Mouse (Mus musculus) hindbrain, embryonic 16.5 days (tissue): ENCODE results near the gene Kmt5c. TPM values are rescaled to one million over a fixed set of nuclear protein-coding genes. Genes with fewer than 3 reads are reported as not detected.

Experiments used
- ATAC-seq: fragments of 200-750 bp; cut with Nextera tagmentation; 2 replicates; pipeline ENCODE4 v1.8.0; 2017; ENCODE audit warnings: moderate TSS enrichment, moderate library complexity
- H3K27ac ChIP-seq: fragments of 300-500 bp; sonication (generic); 2 replicates; pipeline ENCODE4 v1.5.1; 2014; ENCODE audit warnings: low read depth, mild to moderate bottlenecking, control low read depth, low read length, moderate library complexity
- H3K27me3 ChIP-seq: fragments of 300-500 bp; sonication (generic); replicated peaks from 2 replicates; pipeline ENCODE4 v1.6.1; 2014; ENCODE audit warnings: low read length; ENCODE audit not compliant: control insufficient read depth, insufficient read depth
- H3K36me3 ChIP-seq: fragments of 300-500 bp; sonication (generic); 2 replicates; pipeline ENCODE4 v1.6.1; 2014; ENCODE audit warnings: mild to moderate bottlenecking, low read length, moderate library complexity, mixed read lengths; ENCODE audit not compliant: control insufficient read depth, insufficient read depth
- H3K4me1 ChIP-seq: fragments of 300-500 bp; sonication (generic); 2 replicates; pipeline ENCODE4 v1.6.1; 2014; ENCODE audit warnings: low read depth, low read length; ENCODE audit not compliant: control insufficient read depth, insufficient read depth
- H3K4me2 ChIP-seq: fragments of 300-500 bp; sonication (generic); 2 replicates; pipeline ENCODE4 v1.6.1; 2014; ENCODE audit warnings: mild to moderate bottlenecking, low read length, control low read depth, moderate library complexity
- H3K4me3 ChIP-seq: fragments of 300-500 bp; sonication (generic); 2 replicates; pipeline ENCODE4 v1.5.1; 2014; ENCODE audit warnings: mild to moderate bottlenecking, low read length, control low read depth, moderate library complexity
- H3K9ac ChIP-seq: fragments of 300-500 bp; sonication (generic); 2 replicates; pipeline ENCODE4 v1.6.1; 2014; ENCODE audit warnings: low read depth, mild to moderate bottlenecking, control low read depth, low read length, moderate library complexity
- H3K9me3 ChIP-seq: fragments of 300-500 bp; sonication (generic); 2 replicates; pipeline ENCODE4 v1.6.1; 2014; ENCODE audit warnings: mild to moderate bottlenecking, low read length, moderate library complexity; ENCODE audit not compliant: control insufficient read depth
- whole genome bisulfite sequencing: fragments of 180-500 bp; shearing (Covaris S2); extraction: QIAGEN DNeasy Blood & Tissue Kit; methylation state at CpG from one replicate; pipeline ENCODE4 v1.1.7; 2014; 5-methylcytosine and 5-hydroxymethylcytosine counted together
- polyA plus RNA-seq: library from polyadenylated mRNA; unstranded; fragments of >200 nt; fragmentation: Nextera tagmentation; extraction: Ambion mirVana; gene quantifications from 2 replicates; pipeline ENCODE4 v1.2.1, GENCODE M21; 2015

The Kmt5c gene
- polyA plus RNA-seq, 1 experiment from 2014 or later: 47.4 TPM

GRCm38 (mm10) chr7:4719276-4719675, 20.6 kb upstream of the Kmt5c start:
- Histone ChIP-seq H3K27me3 (no peaks in the 10 kb centered on the region), H3K4me1 (no peaks in the 10 kb centered on the region)

GRCm38 (mm10) chr7:4723508-4723907, 16.4 kb upstream of the Kmt5c start:
- WGBS: 35% methylated on average over 12 of the region's 12 CpGs
- no peak overlapping the region for H3K27ac ChIP-seq
- peak overlapping the region; percentile 35 for H3K9ac ChIP-seq
- H3K4me3 ChIP-seq: peak overlapping the region; percentile 23
- ATAC-seq: peak; percentile 76
- H3K4me1 ChIP-seq: no peaks in the 10 kb centered on the region
- H3K27me3 ChIP-seq: no peaks in the 10 kb centered on the region
- no peaks in the 10 kb centered on the region for H3K9me3 ChIP-seq
- H3K4me2 ChIP-seq: peak overlapping the region; percentile 51
- no peaks in the 10 kb centered on the region for H3K36me3 ChIP-seq

More at GRCm38 (mm10) chr7:4719276-4719675, 20.6 kb upstream of the Kmt5c start:
- H3K4me3 ChIP-seq: no peak overlapping the region
- ATAC-seq: no peak
- no peaks in the 10 kb centered on the region for H3K9me3 ChIP-seq
- 90% methylated on average over 3 of the region's 3 CpGs for WGBS
- H3K27ac ChIP-seq: no peak overlapping the region
- no peak overlapping the region for H3K9ac ChIP-seq
- H3K4me2 ChIP-seq: no peak overlapping the region
- H3K36me3 ChIP-seq: peaks cover 11% of the 10 kb centered on the region

GRCm38 (mm10) chr7:4724359-4724758, 15.6 kb upstream of the Kmt5c start:
- H3K9me3 ChIP-seq: no peaks in the 10 kb centered on the region
- H3K4me2 ChIP-seq: no peak overlapping the region
- no peaks in the 10 kb centered on the region for H3K27me3 ChIP-seq
- no peak for ATAC-seq
- WGBS: 90% methylated on average over 3 of the region's 3 CpGs
- no peak overlapping the region for H3K27ac ChIP-seq
- no peak overlapping the region for H3K4me3 ChIP-seq
- no peaks in the 10 kb centered on the region for H3K36me3 ChIP-seq
- H3K4me1 ChIP-seq: no peaks in the 10 kb centered on the region
- no peak overlapping the region for H3K9ac ChIP-seq

- no peak within 1 kb of the TSS for H3K27ac ChIP-seq
Observed at GRCm38 (mm10) chr7:4725169-4725568, 14.7 kb upstream of the Kmt5c start, which contains the start of gene Tmem150b. Gene Tmem150b (minus strand): TSS chr7:4725249.

GRCm38 (mm10) chr7:4731090-4731489, 8.8 kb upstream of the Kmt5c start:
- Histone ChIP-seq H3K4me3 (no peak overlapping the region), H3K4me1 (no peaks in the 10 kb centered on the region), H3K9ac (no peak overlapping the region), H3K27ac (no peak overlapping the region), H3K36me3 (no peaks in the 10 kb centered on the region), H3K4me2 (no peak overlapping the region), H3K27me3 (no peaks in the 10 kb centered on the region), H3K9me3 (no peaks in the 10 kb centered on the region)
- ATAC-seq: no peak
- whole genome bisulfite sequencing: 86% methylated on average over 5 of the region's 5 CpGs

More at GRCm38 (mm10) chr7:4725169-4725568, 14.7 kb upstream of the Kmt5c start, which contains the start of gene Tmem150b:
- H3K4me1 ChIP-seq: no peaks in the 10 kb centered on the region
- no peaks in the 10 kb centered on the region for H3K36me3 ChIP-seq
- no peaks in the 10 kb centered on the region for H3K27me3 ChIP-seq
- no peak within 1 kb of the TSS for H3K9ac ChIP-seq
- 86% methylated on average over 7 of the region's 7 CpGs for WGBS
- H3K4me3 ChIP-seq: no peak within 1 kb of the TSS
- H3K9me3 ChIP-seq: no peaks in the 10 kb centered on the region
- no peak within 1 kb of the TSS for H3K4me2 ChIP-seq
- no peak for ATAC-seq

GRCm38 (mm10) chr7:4732968-4733392, 6.9 kb upstream of the Kmt5c start:
- Histone ChIP-seq H3K27ac (no peak overlapping the region), H3K4me2 (no peak overlapping the region), H3K9me3 (no peaks in the 10 kb centered on the region), H3K27me3 (no peaks in the 10 kb centered on the region), H3K4me3 (no peak overlapping the region), H3K4me1 (no peaks in the 10 kb centered on the region), H3K9ac (no peak overlapping the region), H3K36me3 (no peaks in the 10 kb centered on the region)
- no peak for ATAC-seq
- 67% methylated on average over 6 of the region's 6 CpGs for WGBS

GRCm38 (mm10) chr7:4739041-4739543, 823 bp upstream of the Kmt5c start:
- H3K9ac ChIP-seq: 0 out of 2 replicates have a peak overlapping the region, but pooled peaks have one; percentile 43
- no peaks in the 10 kb centered on the region for H3K36me3 ChIP-seq
- 16% methylated on average over 6 of the region's 10 CpGs for WGBS
- H3K27me3 ChIP-seq: no peaks in the 10 kb centered on the region
- peaks cover 25% of the 10 kb centered on the region for H3K4me1 ChIP-seq
- H3K4me3 ChIP-seq: peak overlapping the region; percentile 75
- peak overlapping the region; percentile 76 for H3K27ac ChIP-seq
- peak overlapping the region; percentile 68 for H3K4me2 ChIP-seq
- H3K9me3 ChIP-seq: no peaks in the 10 kb centered on the region
- no peak for ATAC-seq

GRCm38 (mm10) chr7:4740309-4740727, 403 bp downstream of the Kmt5c start:
- ATAC-seq: peak; percentile 48
- H3K27ac ChIP-seq: peak overlapping the region; percentile 95
- WGBS: 2% methylated on average over 10 of the region's 14 CpGs

GRCm38 (mm10) chr7:4741151-4741550, 1.2 kb downstream of the Kmt5c start:
- Histone ChIP-seq H3K4me2 (peak overlapping the region; percentile 85), H3K36me3 (no peaks in the 10 kb centered on the region), H3K27ac (peak overlapping the region; percentile 95), H3K4me3 (peak overlapping the region; percentile 75), H3K27me3 (no peaks in the 10 kb centered on the region), H3K9me3 (no peaks in the 10 kb centered on the region), H3K9ac (peak overlapping the region; percentile 91), H3K4me1 (peaks cover 25% of the 10 kb centered on the region)
- ATAC-seq: no peak
- 4% methylated on average over 4 of the region's 4 CpGs for WGBS

More at GRCm38 (mm10) chr7:4740309-4740727, 403 bp downstream of the Kmt5c start:
- Histone ChIP-seq H3K27me3 (no peaks in the 10 kb centered on the region), H3K4me3 (peak overlapping the region; percentile 75), H3K9ac (peak overlapping the region; percentile 91), H3K9me3 (no peaks in the 10 kb centered on the region), H3K36me3 (no peaks in the 10 kb centered on the region), H3K4me2 (peak overlapping the region; percentile 85), H3K4me1 (peaks cover 25% of the 10 kb centered on the region)
